In genomic region chr9:44920374-44921122, GRCm38 (mm10) we compare ENCODE assay signal across 8 mouse cellular contexts. TPM values are rescaled to one million over a fixed set of nuclear protein-coding genes. Genes with fewer than 3 reads are reported as not detected.
DNase-seq lines count a peak whose midpoint lies in the region; ATAC-seq lines count a peak whose summit lies in the region.

TSS of gene Atp5l (minus strand) at chr9:44920742.

- H3K9me3 ChIP-seq in hindbrain, embryonic 16.5 days (ENCODE audit: control insufficient read depth, low read length) = no peaks in the 10 kb centered on the region

- H3K36me3 ChIP-seq in hindbrain, embryonic 16.5 days (ENCODE audit: control insufficient read depth, insufficient read depth, low read length) = no peaks in the 10 kb centered on the region
- 0 out of 2 replicates have a peak, but pooled peaks cover under 1% of the 10 kb centered on the region for H3K36me3 ChIP-seq in macrophage (ENCODE audit: inconsistent target)

- H3K4me1 ChIP-seq in hindbrain, embryonic 16.5 days (ENCODE audit: control insufficient read depth, insufficient read depth, low read depth, low read length) = peaks cover 5% of the 10 kb centered on the region

- peak within 1 kb of the TSS; percentile 84 for H3K9ac ChIP-seq in hindbrain, embryonic 16.5 days (ENCODE audit: low read depth, low read length)

- H3K27ac ChIP-seq in hindbrain, embryonic 16.5 days (ENCODE audit: low read depth, low read length) = peak within 1 kb of the TSS; percentile 92
- peak within 1 kb of the TSS; percentile 92 for H3K27ac ChIP-seq in macrophage

- peak; percentile 77 for DNase-seq in WW6 (ENCODE audit: low read depth, low spot score)
- peak; percentile 41 to 75 for DNase-seq in cerebellum, postnatal 4 days (ENCODE audit: low spot score in 2 of 2)
- peak; percentile 91 for DNase-seq in gastrocnemius, adult 18-20 months (ENCODE audit: low spot score)
- DNase-seq in left cerebral cortex, adult 18-20 months (ENCODE audit: low spot score in 2 of 2) = peak; percentile 81 to 82
- peak; percentile 86 for DNase-seq in right cerebral cortex, adult 18-20 months
- DNase-seq in urinary bladder, postnatal 10 days (ENCODE audit: low spot score) = peak; percentile 17

- H3K4me2 ChIP-seq in hindbrain, embryonic 16.5 days (ENCODE audit: low read length) = peak within 1 kb of the TSS; percentile 87

- peaks cover 51% of the 10 kb centered on the region for H3K79me2 ChIP-seq in macrophage (ENCODE audit: inconsistent target)

- ATAC-seq in hindbrain, embryonic 16.5 days = peak; percentile 93

- WGBS in hindbrain, embryonic 16.5 days = under 1% methylated on average over 48 of the region's 48 CpGs
- under 1% methylated on average over 47 of the region's 48 CpGs for WGBS in macrophage (ENCODE audit: missing documents)

- no peaks in the 10 kb centered on the region for H3K27me3 ChIP-seq in hindbrain, embryonic 16.5 days (replicated peaks; ENCODE audit: control insufficient read depth, insufficient read depth, low read length)

- peak within 1 kb of the TSS; percentile 71 for H3K4me3 ChIP-seq in hindbrain, embryonic 16.5 days (ENCODE audit: low read length)
- H3K4me3 ChIP-seq in macrophage (ENCODE audit: inconsistent target) = peak within 1 kb of the TSS; percentile 81

RNA-seq across cellular contexts. Expression of gene Atp5l, which starts in this region (rescaled TPM):
- 100 to 1,000 TPM; 671 to 820 TPM for total RNA-seq in gastrocnemius, adult 18-20 months (2021)
- polyA plus RNA-seq in hindbrain, embryonic 16.5 days (2015; fragmentation: Nextera tagmentation; extraction: Ambion mirVana) = 711 and 802 TPM in 2 replicates
- total RNA-seq in left cerebral cortex, adult 18-20 months (2021) = 100 to 1,000 TPM; 316 to 362 TPM
- total RNA-seq in macrophage (2018; cell fraction: chromatin; rRNA removed) = 10 to 100 TPM; 18.6 to 73.1 (median 41.7) TPM
- 100 to 1,000 TPM; 373 to 557 (median 450) TPM for total RNA-seq in macrophage (2018; cell fraction: cytosol; rRNA removed)
- total RNA-seq in macrophage (2018; cell fraction: nucleus; rRNA removed) = 100 to 1,000 TPM in 10 of 26 experiments, 10 to 100 TPM in 16; 38.5 to 162 (median 89.3) TPM
- polyA plus RNA-seq in macrophage (2018) = 222 to 622 TPM (median 524 TPM) in 3 replicates

Comparison
In these comparisons a context has a peak if more than half of its experiments do, and no peak if none do; other contexts are left out.
1. Peak in every context shown above with its lines: DNase-seq, ATAC-seq, H3K4me3 ChIP-seq and H3K27ac ChIP-seq.
2. DNase-seq: peak in every context shown above with its lines; median percentile 91 in gastrocnemius, adult 18-20 months; 86 in right cerebral cortex, adult 18-20 months; 82 in left cerebral cortex, adult 18-20 months; 77 in WW6; 58 in cerebellum, postnatal 4 days; 17 in urinary bladder, postnatal 10 days.